Mouse (Mus musculus) stomach, postnatal 0 days (tissue): Measurements from ENCODE around the gene Map2k2. TPM values are rescaled to one million over a fixed set of nuclear protein-coding genes. Genes with fewer than 3 reads are reported as not detected.

Experiments used
- ATAC-seq: fragments of 200-750 bp; cut with Nextera tagmentation; 2 replicates; pipeline ENCODE4 v1.8.0; 2017; ENCODE audit not compliant: low FRiP score, low TSS enrichment
- DNase-seq: peaks from one replicate; pipeline ENCODE4 v3.0.0-alpha.2; 2016; ENCODE audit warnings: low spot score
- H3K27ac ChIP-seq: fragments of 300-500 bp; sonication (generic); replicated peaks from 2 replicates; pipeline ENCODE4 v1.5.1; 2014; ENCODE audit warnings: mild to moderate bottlenecking, control low read depth
- H3K27me3 ChIP-seq: fragments of 300-500 bp; sonication (generic); 2 replicates; pipeline ENCODE4 v1.6.1; 2014; ENCODE audit warnings: low read length; ENCODE audit not compliant: control insufficient read depth, insufficient read depth
- H3K36me3 ChIP-seq: fragments of 300-500 bp; sonication (generic); 2 replicates; pipeline ENCODE4 v1.6.1; 2014; ENCODE audit warnings: low read length, mixed read lengths; ENCODE audit not compliant: control insufficient read depth, insufficient read depth
- H3K4me1 ChIP-seq: fragments of 300-500 bp; sonication (generic); replicated peaks from 2 replicates; pipeline ENCODE4 v1.6.1; 2014; ENCODE audit warnings: antibody characterized with exemption; ENCODE audit not compliant: control insufficient read depth, insufficient read depth
- H3K4me2 ChIP-seq: fragments of 300-500 bp; sonication (generic); replicated peaks from 2 replicates; pipeline ENCODE4 v1.6.1; 2014; ENCODE audit warnings: low read depth, mild to moderate bottlenecking, control low read depth, moderate library complexity
- H3K4me3 ChIP-seq: fragments of 300-500 bp; sonication (generic); 2 replicates; pipeline ENCODE4 v1.5.1; 2014; ENCODE audit warnings: low read depth, low read length, control low read depth
- H3K9ac ChIP-seq: fragments of 300-500 bp; sonication (generic); 2 replicates; pipeline ENCODE4 v1.6.1; 2014; ENCODE audit warnings: mild to moderate bottlenecking, low read length, control low read depth, mixed read lengths
- H3K9me3 ChIP-seq: fragments of 300-500 bp; sonication (generic); 2 replicates; pipeline ENCODE4 v1.6.1; 2016; ENCODE audit warnings: low read length; ENCODE audit not compliant: control insufficient read depth
- CTCF ChIP-seq: IDR thresholded peaks from 2 replicates; pipeline ENCODE4 v1.5.1; 2016; ENCODE audit warnings: antibody characterized with exemption, low read depth, mild to moderate bottlenecking, moderate library complexity
- EP300 ChIP-seq: optimal IDR thresholded peaks from 2 replicates; pipeline ENCODE3; 2016; ENCODE audit warnings: antibody characterized with exemption
- WGBS: fragments of 180-500 bp; shearing (Covaris S2); extraction: QIAGEN DNeasy Blood & Tissue Kit; methylation state at CpG from one replicate; pipeline ENCODE4 v1.1.7; 2014; 5-methylcytosine and 5-hydroxymethylcytosine counted together
- polyA plus RNA-seq: library from polyadenylated mRNA; unstranded; fragments of >200 nt; fragmentation: Nextera tagmentation; extraction: Ambion mirVana; gene quantifications from 2 replicates; pipeline ENCODE4 v1.2.1, GENCODE M21; 2015

Map2k2 gene
- polyA plus RNA-seq, 1 experiment from 2014 or later, result 135 TPM

DNA sequence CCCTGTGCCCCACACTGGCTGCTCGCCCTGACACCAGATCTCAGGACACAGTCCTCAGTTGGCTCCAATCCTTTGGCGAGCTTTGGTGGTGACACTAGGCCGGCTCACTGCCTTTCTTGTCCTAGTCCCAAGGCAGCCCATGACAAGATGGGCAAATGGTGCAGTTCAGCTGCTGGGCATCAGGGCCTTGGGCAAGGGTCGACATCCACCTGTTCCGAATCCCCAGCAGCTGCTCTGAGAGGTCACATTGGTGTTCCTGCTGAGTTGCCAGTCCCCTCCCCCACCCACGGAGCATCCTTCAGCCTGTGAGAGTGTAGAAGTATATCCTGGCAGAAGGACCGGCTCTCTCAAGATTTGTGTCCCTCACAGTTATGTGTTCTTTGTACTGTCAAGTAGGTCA lies 14.9 kb downstream of the Map2k2 start:
- peaks cover 21% of the 10 kb centered on the region for H3K36me3 ChIP-seq
- H3K9me3 ChIP-seq, result no peaks in the 10 kb centered on the region
- DNase-seq (no peak), ATAC-seq (no peak)
- no peak for TF ChIP-seq EP300
- no peak for TF ChIP-seq CTCF
- no peak overlapping the region for H3K9ac ChIP-seq
- no peaks in the 10 kb centered on the region for H3K4me1 ChIP-seq
- H3K4me3 ChIP-seq, result no peak overlapping the region
- 83% methylated on average over 7 of the region's 7 CpGs for WGBS
- H3K4me2 ChIP-seq, result no peak overlapping the region
- no peaks in the 10 kb centered on the region for H3K27me3 ChIP-seq
- no peak overlapping the region for H3K27ac ChIP-seq

DNA sequence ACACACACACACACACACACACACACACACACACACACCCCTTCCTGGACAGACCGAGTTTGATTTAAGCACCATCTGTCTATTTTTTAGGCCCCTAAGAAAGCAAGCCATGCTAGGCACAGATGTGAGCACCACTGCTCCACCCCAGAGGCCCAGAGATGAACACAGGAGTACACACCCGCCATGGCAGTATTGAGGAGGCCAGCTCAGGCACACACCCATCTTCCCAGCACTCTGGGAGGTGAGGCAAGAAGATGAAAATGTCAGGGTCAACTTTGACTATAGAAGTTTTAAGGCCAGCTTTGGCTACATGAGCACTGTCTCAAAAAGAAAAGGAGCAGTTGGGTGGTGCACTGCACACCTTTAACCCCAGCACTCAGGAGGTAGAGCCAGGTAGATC lies 17.2 kb downstream of the Map2k2 start:
- Histone ChIP-seq H3K36me3 (peaks cover 16% of the 10 kb centered on the region), H3K9ac (no peak overlapping the region), H3K27me3 (no peaks in the 10 kb centered on the region), H3K4me3 (no peak overlapping the region), H3K27ac (no peak overlapping the region), H3K4me2 (no peak overlapping the region), H3K9me3 (no peaks in the 10 kb centered on the region), H3K4me1 (no peaks in the 10 kb centered on the region)
- ATAC-seq (no peak), DNase-seq (no peak)
- WGBS, result 62% methylated on average over 2 of the region's 2 CpGs
- TF ChIP-seq EP300, result no peak
- no peak for TF ChIP-seq CTCF

DNA sequence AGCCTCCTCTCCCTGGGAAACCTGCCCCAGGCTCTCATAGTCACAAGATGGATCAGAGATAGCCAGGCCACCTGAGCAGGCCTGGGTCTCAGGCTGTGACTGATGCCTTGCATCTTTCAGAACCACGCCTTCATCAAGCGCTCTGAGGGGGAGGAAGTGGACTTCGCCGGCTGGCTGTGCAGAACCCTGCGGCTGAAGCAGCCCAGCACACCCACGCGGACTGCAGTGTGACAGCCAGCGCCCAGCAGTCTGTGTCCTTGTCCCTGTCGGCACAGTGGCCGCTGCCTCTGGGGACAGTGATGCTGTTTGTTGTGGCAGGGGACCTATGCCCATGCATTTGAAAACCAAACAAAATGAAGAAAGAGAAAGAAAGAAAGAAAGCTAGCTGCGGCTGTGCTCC lies 17.8 kb downstream of the Map2k2 start:
- no peak overlapping the region for H3K4me3 ChIP-seq
- no peak overlapping the region for H3K4me2 ChIP-seq
- DNase-seq, result no peak
- ATAC-seq, result no peak
- H3K27me3 ChIP-seq, result no peaks in the 10 kb centered on the region
- H3K9ac ChIP-seq, result no peak overlapping the region
- H3K9me3 ChIP-seq, result no peaks in the 10 kb centered on the region
- peaks cover 13% of the 10 kb centered on the region; the same call in 1 of the 2 replicates for H3K36me3 ChIP-seq
- no peak overlapping the region for H3K27ac ChIP-seq
- TF ChIP-seq CTCF, result no peak
- TF ChIP-seq EP300, result no peak
- WGBS, result 73% methylated on average over 11 of the region's 11 CpGs
- no peaks in the 10 kb centered on the region for H3K4me1 ChIP-seq

DNA sequence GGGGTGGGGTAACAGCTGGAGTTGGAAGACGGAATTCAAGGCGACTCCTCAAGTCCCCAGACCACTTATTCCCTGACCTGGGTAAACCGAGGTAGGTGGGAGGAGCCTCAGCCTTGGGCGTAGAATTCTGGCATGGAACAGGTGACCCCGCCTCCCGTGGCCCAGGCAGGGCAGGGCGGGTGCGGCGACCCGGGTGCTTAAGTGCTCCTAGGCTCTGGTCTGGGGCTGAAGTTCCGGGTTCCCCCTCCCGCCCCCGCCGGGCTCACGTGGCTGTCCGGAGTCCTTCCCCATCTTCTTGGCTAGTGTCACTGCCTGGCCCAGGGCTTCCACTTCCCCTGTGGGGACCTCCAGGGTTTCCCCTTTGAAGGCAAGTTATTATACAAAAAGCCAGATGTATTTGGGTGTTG lies 28.5 kb downstream of the Map2k2 start:
- peak overlapping the region; percentile 23; the same call in 1 of the 2 replicates for H3K9ac ChIP-seq
- peak overlapping the region; percentile 97 for H3K4me2 ChIP-seq
- no peaks in the 10 kb centered on the region for H3K9me3 ChIP-seq
- no peak overlapping the region for H3K4me3 ChIP-seq
- WGBS, result 7% methylated on average over 15 of the region's 16 CpGs
- no peak for TF ChIP-seq EP300
- TF ChIP-seq CTCF, result no peak
- no peaks in the 10 kb centered on the region for H3K27me3 ChIP-seq
- no peaks in the 10 kb centered on the region for H3K36me3 ChIP-seq
- peak; percentile 86 for DNase-seq
- H3K4me1 ChIP-seq, result peaks cover 6% of the 10 kb centered on the region
- no peak for ATAC-seq
- peak overlapping the region; percentile 99 for H3K27ac ChIP-seq

DNA sequence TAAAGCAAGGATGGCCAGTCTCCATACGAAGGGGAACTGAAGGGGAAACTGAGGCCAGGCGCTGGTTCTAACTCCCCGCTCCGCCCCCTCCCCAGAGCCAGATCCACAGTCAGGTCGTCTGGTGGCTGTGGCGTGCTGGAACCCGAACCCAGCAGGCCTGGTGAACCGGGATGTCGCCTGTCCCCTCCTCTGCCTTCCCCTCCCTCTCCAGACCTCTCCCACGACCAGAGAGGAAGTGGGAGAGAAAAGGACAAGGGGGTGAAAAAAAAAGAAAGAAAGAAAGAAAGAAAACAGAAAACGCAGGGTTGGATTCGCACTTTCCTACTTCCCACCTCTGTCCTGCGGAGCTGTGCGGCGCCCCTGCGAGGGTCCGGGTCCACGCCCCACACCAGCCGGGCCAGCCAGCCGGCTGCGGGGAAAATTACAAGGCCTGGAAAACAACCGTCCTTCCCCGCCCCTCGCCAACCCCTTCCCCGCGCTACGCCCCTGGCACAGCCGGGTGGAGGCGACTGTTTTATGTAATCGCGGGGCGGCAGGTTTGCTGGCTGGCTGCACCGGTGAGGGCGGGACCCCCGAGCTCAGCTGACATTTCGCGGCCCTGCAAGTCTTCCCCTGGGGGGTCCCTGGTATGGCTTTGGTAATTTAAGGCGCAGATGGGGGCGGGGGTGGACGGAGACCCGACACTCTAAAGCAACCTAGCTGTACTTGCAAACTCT lies 29.4 kb downstream of the Map2k2 start, which contains the start of gene Zbtb7a:
Gene Zbtb7a (plus strand): TSS at position 255 of the 716 bp plus-strand sequence.
- Histone ChIP-seq H3K9ac (peak within 1 kb of the TSS; percentile 98), H3K27ac (peak within 1 kb of the TSS; percentile 99), H3K36me3 (no peaks in the 10 kb centered on the region), H3K4me3 (peak within 1 kb of the TSS; percentile 98), H3K4me1 (peaks cover 4% of the 10 kb centered on the region), H3K4me2 (peak within 1 kb of the TSS; percentile 97), H3K9me3 (no peaks in the 10 kb centered on the region), H3K27me3 (no peaks in the 10 kb centered on the region)
- ATAC-seq, result no peak
- no peak for TF ChIP-seq EP300
- TF ChIP-seq CTCF, result no peak
- 3% methylated on average over 40 of the region's 41 CpGs for WGBS
- peak; percentile 62 for DNase-seq

DNA sequence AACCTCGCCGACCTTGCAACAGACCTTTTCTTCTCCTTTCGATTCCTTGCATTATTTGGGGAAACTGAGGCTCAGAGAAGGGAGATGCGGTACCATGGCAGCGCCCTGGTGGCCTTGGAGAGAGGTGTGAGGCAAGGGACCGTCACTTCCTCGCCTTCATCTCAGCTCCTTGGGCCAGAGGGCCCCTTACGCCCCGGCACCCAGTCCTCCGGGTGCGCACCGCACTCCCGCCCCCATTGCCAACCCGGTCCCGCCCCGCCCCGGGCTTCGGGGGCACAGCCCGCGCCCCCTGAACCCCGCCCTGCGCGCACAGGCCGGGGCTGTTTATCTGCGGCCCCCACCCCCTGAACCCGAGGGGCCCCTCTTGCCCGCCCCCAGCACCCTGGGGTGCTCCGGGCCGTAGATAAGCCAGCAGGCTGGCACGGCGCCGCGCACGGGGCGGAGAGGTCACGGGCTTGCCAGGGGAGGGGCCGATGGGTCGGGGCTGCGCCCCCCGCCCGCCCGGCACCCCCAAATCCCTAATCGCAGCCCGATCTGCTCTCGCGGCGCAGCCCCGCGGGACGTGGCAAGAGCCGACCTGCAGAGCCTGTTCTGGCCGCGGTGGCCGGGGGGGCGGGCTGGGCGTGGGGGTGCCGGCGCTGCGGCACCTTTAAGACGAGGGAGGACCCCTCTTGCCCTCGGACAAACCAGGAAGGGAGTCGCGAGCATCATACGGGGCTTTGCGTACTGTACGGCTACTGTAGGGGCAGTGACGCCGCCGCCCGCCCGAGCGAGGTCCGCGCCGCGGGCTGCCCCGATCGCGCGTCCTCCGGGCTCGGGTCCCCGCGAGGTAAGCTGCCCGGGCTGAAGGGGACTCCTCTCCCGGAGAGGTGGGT lies 30.4 kb downstream of the Map2k2 start:
- peak overlapping the region; percentile 98 for H3K9ac ChIP-seq
- peak; percentile 91 for DNase-seq
- no peaks in the 10 kb centered on the region for H3K9me3 ChIP-seq
- no peaks in the 10 kb centered on the region for H3K36me3 ChIP-seq
- peaks cover 10% of the 10 kb centered on the region for H3K4me1 ChIP-seq
- peak; percentile 21 for TF ChIP-seq CTCF
- TF ChIP-seq EP300, result no peak
- peak overlapping the region; percentile 99 for H3K27ac ChIP-seq
- H3K4me3 ChIP-seq, result peak overlapping the region; percentile 98
- H3K27me3 ChIP-seq, result no peaks in the 10 kb centered on the region
- peak; percentile 58 for ATAC-seq
- peak overlapping the region; percentile 97 for H3K4me2 ChIP-seq
- WGBS, result 2% methylated on average over 54 of the region's 86 CpGs
